Mouse (Mus musculus) frontal cortex, postnatal 36 days (tissue): ENCODE data around the gene Ddx46.
A peak's percentile ranks its signal among the peaks of the same experiment; 100 is the strongest.

Experiments
- DNase-seq, 2 experiments: peaks; one replicate each; pipeline ENCODE4 v3.0.0; 2022; ENCODE audit warnings: low spot score in 2 of 2

The Ddx46 gene

GRCm38 (mm10) chr13:55721516-55721915, 86.7 kb downstream of the Ddx46 start:
- DNase-seq, result no peak

- no peak for DNase-seq
Measured at GRCm38 (mm10) chr13:55721995-55722394, 87.2 kb downstream of the Ddx46 start.

- no peak for DNase-seq
Measured at GRCm38 (mm10) chr13:55726598-55727119, 91.8 kb downstream of the Ddx46 start.

GRCm38 (mm10) chr13:55727120-55727838, 92.5 kb downstream of the Ddx46 start, which contains the start of gene Pcbd2:
Gene Pcbd2, plus strand, starts transcription at chr13:55727368.
- DNase-seq, result peak; percentile 78 to 82

- peak; percentile 55 to 70 for DNase-seq
Measured at GRCm38 (mm10) chr13:55727839-55728238, 93.0 kb downstream of the Ddx46 start.

GRCm38 (mm10) chr13:55730716-55731115, 95.9 kb downstream of the Ddx46 start:
- no peak for DNase-seq
